In genomic region chr9:43067896-43068295, GRCm38 (mm10) we compare ENCODE assay signal across 18 mouse cellular contexts. TPM values are rescaled to one million over a fixed set of nuclear protein-coding genes. Genes with fewer than 3 reads are reported as not detected.
DNase-seq lines count a peak whose midpoint lies in the region; ATAC-seq and TF ChIP-seq lines count a peak whose summit lies in the region.
"Had no signal": no experiment of that assay in that cellular context is flagged by ENCODE, and none has a peak within 500 bp of the region (broad histone marks: within the 10 kb centered on the region; RNA-seq: fewer than 3 reads in every experiment).

No protein-coding gene starts in this region.

- no peak for TF ChIP-seq EP300 in stomach, postnatal 0 days (optimal IDR thresholded peaks at IDR 0.05)

- WGBS in hindbrain, embryonic 13.5 days, result 85% methylated on average over 3 of the region's 3 CpGs
- WGBS in hindbrain, embryonic 10.5 days, result 95% methylated on average over 3 of the region's 3 CpGs
- WGBS in midbrain, embryonic 13.5 days, result 94% methylated on average over 3 of the region's 3 CpGs
- WGBS in midbrain, embryonic 10.5 days, result 88% methylated on average over 3 of the region's 3 CpGs
- WGBS in midbrain, embryonic 15.5 days, result 85% methylated on average over 3 of the region's 3 CpGs
- WGBS in stomach, postnatal 0 days, result 42% methylated on average over 3 of the region's 3 CpGs

- H3K4me2 ChIP-seq in hindbrain, embryonic 13.5 days, result peak overlapping the region; percentile 64
- H3K4me2 ChIP-seq in midbrain, embryonic 13.5 days (replicated peaks), result peak overlapping the region; percentile 45
- H3K4me2 ChIP-seq in midbrain, embryonic 15.5 days, result peak overlapping the region; percentile 61
- H3K4me2 ChIP-seq in stomach, postnatal 0 days (replicated peaks; ENCODE audit: low read depth), result no peak overlapping the region
- H3K4me2 ChIP-seq: heart, embryonic 13.5 days; limb, embryonic 13.5 days; liver, embryonic 15.5 days; stomach, embryonic 15.5 days had no signal

- no peak for TF ChIP-seq CTCF in stomach, postnatal 0 days (IDR thresholded peaks at IDR 0.05; ENCODE audit: low read depth)

- no peaks in the 10 kb centered on the region for H3K9me3 ChIP-seq in hindbrain, embryonic 13.5 days
- no peaks in the 10 kb centered on the region for H3K9me3 ChIP-seq in hindbrain, embryonic 10.5 days
- H3K9me3 ChIP-seq in midbrain, embryonic 13.5 days, result no peaks in the 10 kb centered on the region
- H3K9me3 ChIP-seq in midbrain, embryonic 10.5 days (replicated peaks), result no peaks in the 10 kb centered on the region
- no peaks in the 10 kb centered on the region for H3K9me3 ChIP-seq in midbrain, embryonic 15.5 days
- H3K9me3 ChIP-seq in stomach, postnatal 0 days (ENCODE audit: control insufficient read depth, low read length), result no peaks in the 10 kb centered on the region
- H3K9me3 ChIP-seq: heart, embryonic 13.5 days; limb, embryonic 13.5 days; liver, embryonic 15.5 days; stomach, embryonic 15.5 days had no signal

- H3K27me3 ChIP-seq in hindbrain, embryonic 13.5 days, result no peaks in the 10 kb centered on the region
- H3K27me3 ChIP-seq in hindbrain, embryonic 10.5 days (ENCODE audit: insufficient read depth, poor library complexity, severe bottlenecking), result no peaks in the 10 kb centered on the region
- H3K27me3 ChIP-seq in midbrain, embryonic 13.5 days, result no peaks in the 10 kb centered on the region
- no peaks in the 10 kb centered on the region for H3K27me3 ChIP-seq in midbrain, embryonic 10.5 days (ENCODE audit: low read depth, poor library complexity, severe bottlenecking)
- no peaks in the 10 kb centered on the region for H3K27me3 ChIP-seq in midbrain, embryonic 15.5 days (replicated peaks)
- no peaks in the 10 kb centered on the region for H3K27me3 ChIP-seq in stomach, postnatal 0 days (ENCODE audit: control insufficient read depth, insufficient read depth, low read length)
- H3K27me3 ChIP-seq: heart, embryonic 13.5 days; limb, embryonic 13.5 days; liver, embryonic 15.5 days; stomach, embryonic 15.5 days had no signal

- H3K9ac ChIP-seq in hindbrain, embryonic 13.5 days, result no peak overlapping the region
- no peak overlapping the region for H3K9ac ChIP-seq in midbrain, embryonic 13.5 days (replicated peaks)
- H3K9ac ChIP-seq in midbrain, embryonic 15.5 days, result no peak overlapping the region
- H3K9ac ChIP-seq in stomach, postnatal 0 days (ENCODE audit: low read length), result no peak overlapping the region
- H3K9ac ChIP-seq: heart, embryonic 13.5 days; limb, embryonic 13.5 days; liver, embryonic 15.5 days; stomach, embryonic 15.5 days had no signal

- H3K4me3 ChIP-seq in hindbrain, embryonic 13.5 days, result peak overlapping the region; percentile 11; the same call in 1 of the 2 replicates
- no peak overlapping the region for H3K4me3 ChIP-seq in hindbrain, embryonic 10.5 days
- no peak overlapping the region for H3K4me3 ChIP-seq in midbrain, embryonic 13.5 days (replicated peaks)
- no peak overlapping the region for H3K4me3 ChIP-seq in midbrain, embryonic 10.5 days
- peak overlapping the region; percentile 2; the same call in 1 of the 2 replicates for H3K4me3 ChIP-seq in midbrain, embryonic 15.5 days
- H3K4me3 ChIP-seq in stomach, postnatal 0 days (ENCODE audit: low read depth, low read length), result no peak overlapping the region
- H3K4me3 ChIP-seq: heart, embryonic 13.5 days; layer of hippocampus, adult 2 months; limb, embryonic 13.5 days; liver, embryonic 15.5 days; stomach, embryonic 15.5 days had no signal

- H3K27ac ChIP-seq in hindbrain, embryonic 13.5 days, result no peak overlapping the region
- H3K27ac ChIP-seq in hindbrain, embryonic 10.5 days, result no peak overlapping the region
- H3K27ac ChIP-seq in midbrain, embryonic 13.5 days, result no peak overlapping the region
- no peak overlapping the region for H3K27ac ChIP-seq in midbrain, embryonic 10.5 days (replicated peaks)
- H3K27ac ChIP-seq in midbrain, embryonic 15.5 days, result no peak overlapping the region
- H3K27ac ChIP-seq in stomach, postnatal 0 days (replicated peaks), result 0 out of 2 replicates have a peak overlapping the region, but pooled peaks have one; percentile 24
- H3K27ac ChIP-seq: layer of hippocampus, adult 2 months; limb, embryonic 13.5 days; liver, embryonic 15.5 days had no signal

- peaks cover 36% of the 10 kb centered on the region for H3K4me1 ChIP-seq in hindbrain, embryonic 13.5 days (replicated peaks)
- peaks cover 22% of the 10 kb centered on the region for H3K4me1 ChIP-seq in hindbrain, embryonic 10.5 days (replicated peaks)
- H3K4me1 ChIP-seq in midbrain, embryonic 13.5 days (replicated peaks), result peaks cover 48% of the 10 kb centered on the region
- peaks cover 20% of the 10 kb centered on the region for H3K4me1 ChIP-seq in midbrain, embryonic 10.5 days
- peaks cover 36% of the 10 kb centered on the region for H3K4me1 ChIP-seq in midbrain, embryonic 15.5 days
- H3K4me1 ChIP-seq in stomach, postnatal 0 days (replicated peaks; ENCODE audit: control insufficient read depth, insufficient read depth), result peaks cover 11% of the 10 kb centered on the region; the same call in 1 of the 2 replicates

- DNase-seq in hindbrain, embryonic 10.5 days (ENCODE audit: low spot score), result no peak
- no peak for DNase-seq in midbrain, embryonic 10.5 days (ENCODE audit: low spot score)
- no peak for DNase-seq in stomach, postnatal 0 days (ENCODE audit: low spot score)
- DNase-seq in thymus, postnatal 4 days, result no peak
- DNase-seq: cerebellum, adult 2 months; cerebellum, postnatal 36 days; kidney, postnatal 10 days; layer of hippocampus, postnatal 36 days; right cerebral cortex, postnatal 14 days had no signal

- no peaks in the 10 kb centered on the region for H3K36me3 ChIP-seq in hindbrain, embryonic 13.5 days
- no peaks in the 10 kb centered on the region for H3K36me3 ChIP-seq in hindbrain, embryonic 10.5 days
- H3K36me3 ChIP-seq in midbrain, embryonic 13.5 days, result no peaks in the 10 kb centered on the region
- H3K36me3 ChIP-seq in midbrain, embryonic 10.5 days, result no peaks in the 10 kb centered on the region
- H3K36me3 ChIP-seq in midbrain, embryonic 15.5 days (replicated peaks), result no peaks in the 10 kb centered on the region
- H3K36me3 ChIP-seq in stomach, postnatal 0 days (ENCODE audit: control insufficient read depth, insufficient read depth, low read length), result no peaks in the 10 kb centered on the region
- H3K36me3 ChIP-seq: heart, embryonic 13.5 days; limb, embryonic 13.5 days; liver, embryonic 15.5 days; stomach, embryonic 15.5 days had no signal

- ATAC-seq in hindbrain, embryonic 13.5 days (ENCODE audit: low FRiP score), result no peak
- ATAC-seq in midbrain, embryonic 13.5 days, result no peak
- ATAC-seq in midbrain, embryonic 15.5 days (replicated peaks), result no peak
- ATAC-seq in stomach, postnatal 0 days (ENCODE audit: low FRiP score, low TSS enrichment), result no peak
- ATAC-seq: lung, postnatal 0 days had no signal

RNA-seq across cellular contexts. Expression of gene Arhgef12, which starts 39.1 kb away (rescaled TPM):
- 19.8 and 23.6 TPM in 2 replicates for polyA plus RNA-seq in hindbrain, embryonic 13.5 days (2015; fragmentation: Nextera tagmentation; extraction: Ambion mirVana)
- polyA plus RNA-seq in hindbrain, embryonic 10.5 days (2016; fragmentation: Nextera tagmentation; extraction: Ambion mirVana), result 7.9 and 8.2 TPM in 2 replicates
- 20.9 and 21.2 TPM in 2 replicates for polyA plus RNA-seq in midbrain, embryonic 13.5 days (2015; fragmentation: Nextera tagmentation; extraction: Ambion mirVana)
- polyA plus RNA-seq in midbrain, embryonic 10.5 days (2016; fragmentation: Nextera tagmentation; extraction: Ambion mirVana), result 7.3 and 7.8 TPM in 2 replicates
- polyA plus RNA-seq in midbrain, embryonic 15.5 days (2015; fragmentation: Nextera tagmentation; extraction: Ambion mirVana), result 24.8 and 29.1 TPM in 2 replicates
- polyA plus RNA-seq in stomach, postnatal 0 days (2015; fragmentation: Nextera tagmentation; extraction: Ambion mirVana), result 6.6 and 6.8 TPM in 2 replicates

RNA-seq across cellular contexts. Expression of gene Tmem136, which starts 48.5 kb away (rescaled TPM):
- 11.0 and 11.5 TPM in 2 replicates for polyA plus RNA-seq in hindbrain, embryonic 13.5 days (2015; fragmentation: Nextera tagmentation; extraction: Ambion mirVana)
- 13.0 and 13.7 TPM in 2 replicates for polyA plus RNA-seq in hindbrain, embryonic 10.5 days (2016; fragmentation: Nextera tagmentation; extraction: Ambion mirVana)
- polyA plus RNA-seq in midbrain, embryonic 13.5 days (2015; fragmentation: Nextera tagmentation; extraction: Ambion mirVana), result 10.5 and 11.1 TPM in 2 replicates
- polyA plus RNA-seq in midbrain, embryonic 10.5 days (2016; fragmentation: Nextera tagmentation; extraction: Ambion mirVana), result 12.6 and 16.3 TPM in 2 replicates
- polyA plus RNA-seq in midbrain, embryonic 15.5 days (2015; fragmentation: Nextera tagmentation; extraction: Ambion mirVana), result 10.5 and 13.0 TPM in 2 replicates
- 1.8 and 2.1 TPM in 2 replicates for polyA plus RNA-seq in stomach, postnatal 0 days (2015; fragmentation: Nextera tagmentation; extraction: Ambion mirVana)

Comparison
In these comparisons a context has a peak if more than half of its experiments do, and no peak if none do; other contexts are left out.
1. H3K4me3 ChIP-seq: peak in hindbrain, embryonic 13.5 days (single experiment) and midbrain, embryonic 15.5 days (single experiment); none in hindbrain, embryonic 10.5 days (single experiment), midbrain, embryonic 13.5 days (single experiment), midbrain, embryonic 10.5 days (single experiment) and stomach, postnatal 0 days (single experiment).